Mouse (Mus musculus) gastrocnemius, postnatal 10 days (tissue): ENCODE results near the gene Tmie. TPM values are rescaled to one million over a fixed set of nuclear protein-coding genes. Genes with fewer than 3 reads are reported as not detected.

Experiments
- DNase-seq: peaks from one replicate; pipeline ENCODE4 v3.0.0; 2021; ENCODE audit warnings: mixed read lengths
- long read RNA-seq, 2 experiments: library from polyadenylated mRNA; stranded (forward); transcript quantifications; one replicate each; pipeline ENCODE4 v2.0.0; 2021
- total RNA-seq, 2 experiments: library from RNA; stranded (reverse); gene quantifications; 2 replicates each; pipeline ENCODE4 v1.2.3; 2021

Gene Tmie
- total RNA-seq, result under 1 TPM; 0.47 to 0.54 TPM
- long read RNA-seq, experiment 1, result 0 reads
- long read RNA-seq, experiment 2, result 0 reads

- peak; percentile 62 for DNase-seq
Observed at GRCm38 (mm10) chr9:110879998-110880561, at the start of gene Tmie. TSS of gene Tmie (minus strand) at chr9:110880113.

- peak; percentile 85 for DNase-seq
Observed at GRCm38 (mm10) chr9:110922759-110923158, 42.8 kb upstream of the Tmie start.

- DNase-seq, result no peak
Observed at GRCm38 (mm10) chr9:110920665-110921419, 40.9 kb upstream of the Tmie start.

- no peak for DNase-seq
Observed at GRCm38 (mm10) chr9:110916786-110917185, 36.9 kb upstream of the Tmie start, which contains the start of gene Fam240a. TSS of gene Fam240a (minus strand) at chr9:110916861.

- DNase-seq, result no peak
Observed at GRCm38 (mm10) chr9:110915466-110915865, 35.6 kb upstream of the Tmie start.

- no peak for DNase-seq
Observed at GRCm38 (mm10) chr9:110914631-110915236, 34.8 kb upstream of the Tmie start.

GRCm38 (mm10) chr9:110909371-110909967 lies 29.6 kb upstream of the Tmie start:
- DNase-seq, result no peak

- no peak for DNase-seq
Observed at GRCm38 (mm10) chr9:110908631-110909016, 28.7 kb upstream of the Tmie start.

GRCm38 (mm10) chr9:110907838-110908630 lies 28.1 kb upstream of the Tmie start:
- no peak for DNase-seq

- no peak for DNase-seq
Observed at GRCm38 (mm10) chr9:110907201-110907837, 27.4 kb upstream of the Tmie start.

- no peak for DNase-seq
Observed at GRCm38 (mm10) chr9:110902271-110902670, 22.4 kb upstream of the Tmie start.

- DNase-seq, result no peak
Observed at GRCm38 (mm10) chr9:110901204-110901603, 21.3 kb upstream of the Tmie start.

- no peak for DNase-seq
Observed at GRCm38 (mm10) chr9:110899451-110900008, 19.6 kb upstream of the Tmie start.

- DNase-seq, result no peak
Observed at GRCm38 (mm10) chr9:110896595-110896994, 16.7 kb upstream of the Tmie start.

GRCm38 (mm10) chr9:110895994-110896393 lies 16.1 kb upstream of the Tmie start:
- DNase-seq, result no peak

- no peak for DNase-seq
Observed at GRCm38 (mm10) chr9:110895507-110895906, 15.6 kb upstream of the Tmie start.

- no peak for DNase-seq
Observed at GRCm38 (mm10) chr9:110893429-110893828, 13.5 kb upstream of the Tmie start.

- DNase-seq, result no peak
Observed at GRCm38 (mm10) chr9:110892552-110892951, 12.6 kb upstream of the Tmie start.

- no peak for DNase-seq
Observed at GRCm38 (mm10) chr9:110891077-110891828, 11.3 kb upstream of the Tmie start.

GRCm38 (mm10) chr9:110890026-110890783 lies 10.3 kb upstream of the Tmie start:
- no peak for DNase-seq
